Mouse (Mus musculus): ENCODE data around the gene Paf1.

Gene Paf1

GRCm38 (mm10) chr7:28392429-28393271 lies at the start of gene Paf1, which contains the start of gene Med29:
Gene Paf1, plus strand, starts transcription at chr7:28392951.
Gene Med29, minus strand, starts transcription at chr7:28392708.
- DNase-seq (ENCODE audit: low read depth, low spot score) = peak; percentile 100

DNA sequence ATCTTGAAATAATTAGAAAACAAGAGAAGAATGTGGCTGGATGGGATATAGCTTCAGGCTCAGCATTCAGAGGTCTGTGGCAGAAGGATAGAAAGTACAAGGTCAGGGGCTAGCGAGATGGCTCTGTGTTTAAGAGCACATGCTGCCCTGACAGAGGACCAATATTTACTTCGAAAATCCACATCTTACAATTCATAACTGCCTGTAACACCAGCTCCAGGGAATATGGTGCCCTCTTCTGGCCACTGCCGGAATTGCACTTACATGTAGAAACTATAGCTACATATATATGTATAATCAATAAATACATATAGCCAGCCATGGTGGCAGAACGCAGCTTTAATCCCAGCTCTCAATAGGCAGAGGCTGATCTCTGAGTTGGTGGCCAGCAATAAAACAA lies 48.1 kb upstream of the Paf1 start:
- peak; percentile 66 for DNase-seq (ENCODE audit: low read depth, low spot score)

DNA sequence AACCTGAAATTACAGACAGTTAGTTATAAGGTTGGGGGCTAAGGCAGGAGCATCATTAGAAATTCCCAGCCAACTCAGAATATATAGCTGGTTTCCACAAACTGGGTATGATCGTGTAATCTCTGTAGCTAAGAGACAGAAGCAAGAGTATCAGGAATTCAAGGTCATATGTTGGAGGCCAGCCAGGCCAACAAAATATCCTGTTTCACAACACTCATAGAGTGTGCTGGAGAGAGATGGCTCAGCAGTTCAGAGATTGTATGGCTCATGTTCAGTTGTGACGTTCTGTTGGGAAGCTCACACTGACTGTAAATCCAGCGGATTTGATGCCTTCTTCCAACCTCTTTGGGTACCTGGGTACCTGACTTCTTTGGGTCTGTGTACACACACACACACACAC lies 45.0 kb upstream of the Paf1 start:
- no peak for DNase-seq (ENCODE audit: low read depth, low spot score)

DNA sequence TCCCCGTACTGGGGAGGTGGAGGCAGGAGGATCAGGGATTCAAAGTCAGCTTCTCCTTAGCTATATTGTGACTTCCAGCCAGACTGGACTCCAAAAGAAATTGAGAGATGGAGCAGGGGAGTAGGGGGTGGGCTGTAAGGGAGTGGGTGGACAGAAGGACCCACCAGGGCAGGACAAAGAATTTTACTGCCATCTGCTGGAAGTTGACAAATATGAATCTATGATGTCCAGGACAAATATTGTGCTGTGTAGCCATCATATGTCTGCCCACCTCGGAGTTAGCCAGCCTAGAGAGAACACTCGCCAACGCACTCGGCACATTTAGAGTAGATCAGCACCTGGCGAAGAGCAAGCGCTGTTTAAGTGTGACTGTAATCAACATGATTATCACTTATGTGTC lies 44.1 kb upstream of the Paf1 start:
- DNase-seq (ENCODE audit: low read depth, low spot score) = no peak

DNA sequence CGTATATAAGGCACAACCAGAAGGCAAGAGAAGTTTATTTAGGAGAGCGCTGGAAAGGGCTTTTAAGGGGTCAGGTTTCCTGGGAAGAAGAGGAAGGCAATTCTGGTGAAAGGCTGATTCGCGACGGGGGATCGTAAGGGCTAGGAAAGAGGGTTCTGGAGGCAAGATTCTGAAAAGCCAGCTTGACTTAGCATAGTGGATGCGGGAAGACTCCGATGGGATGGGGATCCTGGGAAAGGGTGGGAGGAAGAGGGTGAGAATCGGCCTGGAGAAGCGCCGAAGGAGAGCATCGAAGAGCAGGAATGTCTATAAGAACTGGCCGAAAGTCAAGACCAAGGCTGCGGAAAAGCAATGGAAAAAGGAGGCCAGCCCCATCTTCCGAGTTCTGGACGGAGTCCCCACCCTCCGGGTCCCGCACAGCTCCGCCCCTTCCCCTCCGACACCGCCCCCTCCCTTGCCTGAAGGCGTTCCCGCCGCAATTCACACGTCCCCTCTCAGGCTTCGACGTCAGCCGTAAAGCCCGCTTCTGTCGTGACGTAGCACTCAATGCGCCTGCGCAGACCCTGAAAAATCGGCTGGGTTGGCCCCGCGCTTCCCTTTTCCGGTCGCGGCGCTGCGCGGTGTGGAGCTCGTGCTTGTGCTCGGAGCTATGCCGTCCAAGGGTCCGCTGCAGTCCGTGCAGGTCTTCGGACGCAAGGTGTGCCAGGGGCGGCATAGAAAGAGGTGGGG lies 42.4 kb upstream of the Paf1 start, which contains the start of gene Rps16:
Gene Rps16, plus strand, starts transcription at position 498 of the 729 bp plus-strand sequence.
- DNase-seq (ENCODE audit: low read depth, low spot score) = peak; percentile 97

DNA sequence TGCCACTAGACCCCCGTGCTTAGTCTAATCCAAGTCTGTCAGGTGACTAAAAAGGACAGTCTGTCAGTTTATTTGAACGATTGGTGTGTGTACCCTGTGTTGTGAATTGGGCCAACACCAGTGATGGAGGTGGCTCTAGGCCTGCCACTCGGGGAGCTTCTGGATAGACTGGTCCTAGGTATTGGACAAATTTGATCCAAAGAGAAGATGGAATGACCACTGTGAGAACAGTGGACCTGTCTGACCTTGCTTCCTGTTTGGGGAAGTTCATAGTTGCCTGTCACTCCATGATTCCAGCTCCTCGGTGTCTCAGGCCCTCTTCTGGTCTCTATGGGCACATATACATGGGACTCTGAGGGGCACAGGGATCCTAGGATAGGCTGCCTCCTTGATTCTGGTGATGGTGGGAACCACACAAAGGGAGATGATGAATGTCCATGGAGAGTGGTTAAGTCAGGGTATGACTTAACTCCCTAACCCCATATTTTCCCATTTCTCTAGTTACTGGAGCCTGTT lies 41.0 kb upstream of the Paf1 start:
- no peak for DNase-seq (ENCODE audit: low read depth, low spot score)

DNA sequence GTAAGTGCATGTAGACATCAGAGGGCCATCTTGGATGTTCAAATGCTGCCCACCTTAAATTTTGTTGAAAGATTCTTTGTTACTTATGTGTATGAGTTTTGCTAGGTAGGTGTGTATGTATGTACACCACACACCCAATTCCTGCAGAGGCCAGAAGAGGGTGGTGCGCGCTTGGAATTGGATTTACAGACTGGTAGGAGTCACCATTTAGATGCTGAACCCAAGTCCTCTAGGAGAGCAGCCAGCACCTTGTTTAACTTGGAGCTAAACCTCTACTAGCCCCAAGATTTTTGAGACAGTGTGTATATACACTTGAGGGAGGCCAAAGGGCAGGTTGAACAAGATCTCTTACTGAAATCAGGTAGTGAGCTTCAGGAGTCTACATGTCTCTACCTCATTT lies 39.5 kb upstream of the Paf1 start:
- no peak for DNase-seq (ENCODE audit: low read depth, low spot score)

DNA sequence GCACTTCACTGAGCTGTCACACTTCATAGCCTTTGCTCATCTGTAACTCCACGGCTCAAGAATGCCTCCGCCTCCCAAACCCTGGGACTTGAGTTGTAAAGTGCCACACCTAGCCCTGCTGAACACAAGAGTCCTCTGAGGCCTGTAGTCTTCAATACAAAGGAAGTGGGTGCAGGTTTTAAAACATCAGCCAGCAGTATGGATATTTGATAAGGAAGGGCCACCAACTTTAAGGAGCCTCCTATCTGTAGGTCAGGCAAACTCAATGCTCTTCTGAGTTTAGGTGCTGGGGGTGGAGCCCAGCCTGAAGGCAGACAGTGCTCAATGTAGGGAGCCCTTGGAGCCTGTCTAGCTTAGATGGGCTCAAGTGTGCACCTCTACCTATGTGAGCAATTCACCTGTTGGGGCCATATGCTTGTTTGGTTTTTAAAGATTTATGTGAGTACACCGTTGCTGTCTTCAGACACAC lies 38.6 kb upstream of the Paf1 start:
- peak; percentile 60 for DNase-seq (ENCODE audit: low read depth, low spot score)

DNA sequence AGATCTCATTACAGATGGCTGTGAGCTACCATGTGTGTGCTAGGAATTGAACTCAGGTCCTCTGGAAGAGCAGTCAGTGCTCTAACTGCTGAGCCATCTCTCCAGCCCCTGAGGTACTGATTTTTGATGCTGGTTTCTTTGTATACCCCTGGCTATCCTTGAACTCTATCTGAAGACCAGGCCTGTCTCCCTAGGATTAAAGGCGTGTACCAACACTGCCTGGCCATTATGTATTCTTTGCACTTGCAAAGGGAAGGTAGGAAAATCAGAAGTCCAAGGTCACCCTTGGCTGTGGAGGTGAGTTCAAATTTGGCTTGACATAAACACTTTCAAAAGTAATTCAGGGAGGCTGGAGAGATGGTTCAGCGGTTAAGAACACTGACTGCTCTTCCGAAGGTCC lies 38.2 kb upstream of the Paf1 start:
- DNase-seq (ENCODE audit: low read depth, low spot score) = peak; percentile 65

GRCm38 (mm10) chr7:28355221-28355620 lies 37.5 kb upstream of the Paf1 start:
- DNase-seq (ENCODE audit: low read depth, low spot score) = no peak

- DNase-seq (ENCODE audit: low read depth, low spot score) = peak; percentile 92
Observed at GRCm38 (mm10) chr7:28356981-28357380, 35.8 kb upstream of the Paf1 start.

DNA sequence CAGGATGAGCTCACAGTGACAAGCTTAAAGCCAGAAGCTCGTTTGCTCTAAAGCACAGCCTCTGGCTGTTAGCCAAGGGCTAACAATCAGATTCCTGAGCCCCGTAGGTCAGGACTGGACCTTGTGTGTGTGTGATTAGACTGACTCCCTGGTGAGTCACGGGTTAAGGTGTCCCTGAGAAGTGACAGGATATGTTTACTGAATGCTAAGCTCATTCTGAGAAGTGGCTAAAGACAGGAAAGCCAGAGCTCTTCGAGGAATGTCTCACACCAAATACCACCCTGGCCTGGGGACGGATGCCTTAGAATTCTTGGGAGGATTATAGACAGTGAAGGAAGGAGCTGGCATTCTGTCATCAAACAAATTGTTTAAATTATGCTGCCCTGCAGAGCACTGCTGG lies 34.8 kb upstream of the Paf1 start:
- peak; percentile 80 for DNase-seq (ENCODE audit: low read depth, low spot score)

DNA sequence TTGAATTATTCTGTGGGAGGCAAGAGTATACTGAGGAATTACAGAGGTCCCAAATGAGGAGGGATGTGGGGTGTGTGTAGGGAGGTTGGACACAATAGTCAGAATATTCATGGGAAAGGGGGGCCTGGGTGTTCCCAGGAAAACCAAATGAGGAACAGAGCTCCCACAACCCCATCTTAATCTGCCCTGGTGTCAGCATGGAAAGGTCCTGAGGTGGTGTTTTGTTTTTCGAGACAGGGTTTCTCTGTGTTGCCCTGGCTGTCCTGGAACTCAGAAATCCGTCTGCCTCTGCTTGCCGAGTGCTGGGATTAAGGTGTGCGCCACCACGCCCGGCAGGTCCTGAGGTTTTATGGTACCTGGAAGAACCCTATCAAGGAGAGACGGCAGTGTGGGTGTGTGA lies 34.3 kb upstream of the Paf1 start:
- no peak for DNase-seq (ENCODE audit: low read depth, low spot score)

DNA sequence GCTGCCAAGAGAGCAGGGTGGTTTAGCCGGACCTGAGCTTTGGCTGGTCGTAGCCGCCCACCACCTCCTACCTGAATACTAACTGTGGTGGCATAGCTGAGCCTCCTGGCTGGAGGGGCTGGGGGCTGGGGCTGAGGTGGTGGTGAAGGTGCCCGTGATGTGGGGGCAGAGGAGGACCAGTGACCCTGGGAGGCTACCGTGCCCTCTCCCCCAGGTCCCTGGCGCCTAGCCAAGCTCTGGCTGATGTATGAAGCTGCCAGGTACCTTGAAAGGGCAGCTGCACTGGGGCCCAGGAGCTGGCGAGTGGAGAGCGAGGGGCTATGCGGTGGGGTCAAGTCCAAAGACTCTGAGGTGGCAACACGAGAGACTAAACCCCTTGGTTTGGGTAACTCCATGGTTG lies 32.9 kb upstream of the Paf1 start:
- DNase-seq (ENCODE audit: low read depth, low spot score) = no peak

DNA sequence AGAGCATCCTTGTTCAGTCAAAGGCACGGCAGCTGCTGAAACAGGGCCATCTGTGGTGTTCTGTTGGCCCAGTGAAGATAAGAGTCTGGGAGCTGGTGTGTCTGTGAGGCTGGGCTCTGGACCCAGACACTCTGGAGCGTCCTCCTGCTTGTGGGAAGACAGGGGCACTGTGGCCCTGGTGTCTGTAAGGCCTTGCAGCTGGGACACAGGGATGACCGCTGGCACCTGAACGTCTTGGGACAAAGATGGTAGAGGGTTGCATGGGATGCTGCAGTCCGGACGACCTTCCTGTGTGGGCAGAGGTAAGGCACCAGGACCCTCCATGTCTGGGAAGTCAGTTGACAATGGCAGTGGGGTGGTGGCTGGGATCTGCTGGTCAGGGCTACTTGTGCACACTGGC lies 32.5 kb upstream of the Paf1 start:
- DNase-seq (ENCODE audit: low read depth, low spot score) = no peak

GRCm38 (mm10) chr7:28361647-28362341 lies 31.0 kb upstream of the Paf1 start:
- DNase-seq (ENCODE audit: low read depth, low spot score) = peak; percentile 72

- DNase-seq (ENCODE audit: low read depth, low spot score) = no peak
Observed at GRCm38 (mm10) chr7:28362441-28363060, 30.2 kb upstream of the Paf1 start.

GRCm38 (mm10) chr7:28367663-28368275 lies 25.0 kb upstream of the Paf1 start:
- no peak for DNase-seq (ENCODE audit: low read depth, low spot score)

DNA sequence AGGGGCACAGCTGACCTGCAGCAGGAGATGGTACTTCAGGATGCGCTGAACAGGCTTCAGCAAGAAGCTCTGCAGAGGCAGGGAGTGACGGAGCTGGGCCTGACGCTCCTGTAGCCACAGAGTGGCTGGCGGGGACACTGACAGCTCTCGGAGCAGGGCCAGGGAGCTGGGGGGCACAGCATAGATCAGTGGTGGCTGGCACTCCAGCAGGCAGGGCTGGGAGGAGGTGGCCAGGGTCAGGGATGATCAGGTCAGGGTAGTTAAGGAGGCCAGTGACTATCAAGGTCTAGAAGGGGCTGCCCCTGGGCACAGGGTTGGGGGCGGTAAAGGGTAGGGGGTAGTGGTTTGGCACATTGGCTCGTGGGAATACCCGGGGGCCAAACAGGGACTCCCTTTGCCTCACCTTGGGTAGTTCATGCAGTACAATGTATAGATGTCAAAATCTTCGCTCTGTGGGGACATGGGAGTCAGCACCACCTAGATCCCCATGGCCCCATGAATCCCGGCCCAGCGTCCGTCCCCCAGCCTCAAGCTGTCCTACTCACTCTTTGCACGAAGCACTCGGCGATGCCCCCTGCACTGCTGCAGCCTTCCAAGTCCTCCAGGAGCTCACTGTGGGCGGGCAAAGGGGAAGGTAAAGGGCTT lies 24.4 kb upstream of the Paf1 start:
- no peak for DNase-seq (ENCODE audit: low read depth, low spot score)

DNA sequence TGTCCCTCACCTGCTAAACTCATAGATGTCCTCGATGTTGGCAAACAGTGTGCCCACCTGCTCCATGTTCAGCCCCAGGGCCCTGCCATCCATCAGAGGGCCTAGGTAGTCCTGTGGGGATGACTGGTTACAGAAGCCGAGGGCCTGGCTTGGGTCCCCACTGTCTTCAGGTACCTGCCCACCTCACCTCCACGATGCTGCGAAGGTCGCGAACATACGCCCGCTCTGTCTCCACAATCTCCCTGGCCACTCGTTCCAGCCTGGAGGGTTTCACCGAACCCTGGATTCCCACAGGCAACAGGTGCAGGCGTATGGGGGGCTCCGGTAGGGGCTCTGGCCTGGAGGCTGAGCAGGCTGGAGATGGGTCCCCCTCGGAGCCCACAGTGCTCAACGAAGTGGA lies 22.7 kb upstream of the Paf1 start:
- DNase-seq (ENCODE audit: low read depth, low spot score) = no peak

Data from R1 (cell line).